Mouse (Mus musculus) forebrain, postnatal 0 days (tissue): ENCODE data around the gene Aip. TPM values are rescaled to one million over a fixed set of nuclear protein-coding genes. Genes with fewer than 3 reads are reported as not detected.

Experiments
- ATAC-seq: fragments of 200-750 bp; cut with Nextera tagmentation; 2 replicates; pipeline ENCODE4 v1.8.0; 2017; ENCODE audit warnings: mild to moderate bottlenecking, moderate library complexity
- DNase-seq: peaks from one replicate; pipeline ENCODE4 v3.0.0-alpha.2; 2015
- H3K27ac ChIP-seq: fragments of 300-500 bp; sonication (generic); 2 replicates; pipeline ENCODE4 v1.5.1; 2014; ENCODE audit warnings: low read depth, mild to moderate bottlenecking, antibody characterized with exemption, low read length, moderate library complexity, mixed read lengths
- H3K27me3 ChIP-seq: fragments of 300-500 bp; sonication (generic); 2 replicates; pipeline ENCODE4 v1.6.1; 2014; ENCODE audit warnings: mild to moderate bottlenecking, low read length, mixed read lengths; ENCODE audit not compliant: insufficient read depth
- H3K36me3 ChIP-seq: fragments of 300-500 bp; sonication (generic); 2 replicates; pipeline ENCODE4 v1.6.1; 2014; ENCODE audit warnings: mild to moderate bottlenecking, moderate library complexity; ENCODE audit not compliant: insufficient read depth
- H3K4me1 ChIP-seq: fragments of 300-500 bp; sonication (generic); 2 replicates; pipeline ENCODE4 v1.6.1; 2014; ENCODE audit warnings: antibody characterized with exemption; ENCODE audit not compliant: insufficient read depth
- H3K4me2 ChIP-seq: fragments of 300-500 bp; sonication (generic); 2 replicates; pipeline ENCODE4 v1.6.1; 2014; ENCODE audit warnings: low read depth, mild to moderate bottlenecking, moderate library complexity
- H3K4me3 ChIP-seq: fragments of 300-500 bp; sonication (generic); 2 replicates; pipeline ENCODE4 v1.5.1; 2014; ENCODE audit warnings: low read depth, low read length, mixed read lengths
- H3K9ac ChIP-seq: fragments of 300-500 bp; sonication (generic); 2 replicates; pipeline ENCODE4 v1.6.1; 2014; ENCODE audit warnings: mild to moderate bottlenecking
- H3K9me3 ChIP-seq: fragments of 300-500 bp; sonication (generic); 2 replicates; pipeline ENCODE4 v1.6.1; 2016; ENCODE audit warnings: low read length
- CTCF ChIP-seq: sonication (generic); IDR thresholded peaks from 2 replicates; pipeline ENCODE4 v1.5.1; 2016; ENCODE audit warnings: antibody characterized with exemption, control low read depth, low read depth
- WGBS: fragments of 180-500 bp; shearing (Covaris S2); extraction: QIAGEN DNeasy Blood & Tissue Kit; methylation state at CpG from one replicate; pipeline ENCODE4 v1.1.7; 2014; 5-methylcytosine and 5-hydroxymethylcytosine counted together
- polyA plus RNA-seq: library from polyadenylated mRNA; unstranded; fragments of >200 nt; fragmentation: Nextera tagmentation; extraction: Ambion mirVana; gene quantifications from 2 replicates; pipeline ENCODE4 v1.2.1, GENCODE M21; 2015
- total RNA-seq: library from RNA; depleted of rRNA; stranded (reverse); fragments of >200 nt; gene quantifications from 2 replicates; pipeline ENCODE4 v1.2.3, GENCODE M21; 2014

The Aip gene
- total and polyA plus RNA-seq, 2 experiments from 2014 or later = 25.8 to 86.2 TPM

DNA sequence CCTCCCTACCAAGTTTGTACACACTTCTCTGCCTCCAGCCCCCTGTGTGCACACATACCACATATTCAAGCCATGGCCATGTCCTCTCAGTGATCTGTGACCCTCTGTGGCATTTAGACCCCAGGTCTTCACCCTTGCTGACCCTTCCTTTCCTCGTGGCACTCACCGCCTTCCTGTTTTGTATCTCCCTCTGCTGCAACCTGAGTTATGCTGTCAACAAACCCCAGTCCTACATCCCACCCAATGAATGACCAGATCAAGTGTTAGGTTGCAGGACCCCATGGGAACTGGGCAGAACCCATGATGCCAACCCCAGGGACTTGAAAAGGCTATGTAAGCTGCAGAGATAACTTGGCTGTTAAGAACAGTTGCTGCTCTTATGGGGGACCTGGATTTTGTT is 23.6 kb downstream of the Aip start:
- no peak overlapping the region; the same call in 1 of the 2 replicates for H3K4me3 ChIP-seq
- H3K9ac ChIP-seq = no peak overlapping the region
- H3K27ac ChIP-seq = no peak overlapping the region
- DNase-seq = no peak
- WGBS = 91% methylated on average over 2 of the region's 2 CpGs
- peak overlapping the region; percentile 76; the same call in 1 of the 2 replicates for H3K4me2 ChIP-seq
- no peaks in the 10 kb centered on the region for H3K9me3 ChIP-seq
- TF ChIP-seq CTCF = no peak
- no peak for ATAC-seq
- H3K36me3 ChIP-seq = peaks cover 30% of the 10 kb centered on the region
- no peaks in the 10 kb centered on the region for H3K27me3 ChIP-seq
- H3K4me1 ChIP-seq = 0 out of 2 replicates have a peak, but pooled peaks cover 7% of the 10 kb centered on the region

DNA sequence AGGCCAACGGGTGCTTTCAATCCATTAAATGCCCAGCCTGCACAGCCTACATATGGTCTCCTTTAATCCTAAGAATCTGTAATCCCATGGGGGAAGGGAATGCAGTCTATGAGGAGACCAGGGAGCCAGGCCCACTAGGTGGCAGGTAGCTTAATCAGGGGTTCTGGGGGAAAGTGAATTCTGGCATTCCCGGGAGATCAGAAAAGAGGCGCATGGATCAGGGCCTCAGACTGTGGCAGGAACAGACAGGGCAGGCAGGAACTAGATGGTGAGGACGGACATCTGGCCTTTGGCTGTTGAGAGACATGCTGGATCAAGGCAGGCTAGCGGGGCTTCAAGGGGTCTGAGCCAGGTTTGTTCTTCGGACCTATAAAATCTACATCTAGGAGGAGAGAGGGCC is 24.2 kb downstream of the Aip start:
- Histone ChIP-seq H3K27ac (0 out of 2 replicates have a peak overlapping the region, but pooled peaks have one; percentile 29), H3K4me1 (0 out of 2 replicates have a peak, but pooled peaks cover 7% of the 10 kb centered on the region)
- DNase-seq = no peak

DNA sequence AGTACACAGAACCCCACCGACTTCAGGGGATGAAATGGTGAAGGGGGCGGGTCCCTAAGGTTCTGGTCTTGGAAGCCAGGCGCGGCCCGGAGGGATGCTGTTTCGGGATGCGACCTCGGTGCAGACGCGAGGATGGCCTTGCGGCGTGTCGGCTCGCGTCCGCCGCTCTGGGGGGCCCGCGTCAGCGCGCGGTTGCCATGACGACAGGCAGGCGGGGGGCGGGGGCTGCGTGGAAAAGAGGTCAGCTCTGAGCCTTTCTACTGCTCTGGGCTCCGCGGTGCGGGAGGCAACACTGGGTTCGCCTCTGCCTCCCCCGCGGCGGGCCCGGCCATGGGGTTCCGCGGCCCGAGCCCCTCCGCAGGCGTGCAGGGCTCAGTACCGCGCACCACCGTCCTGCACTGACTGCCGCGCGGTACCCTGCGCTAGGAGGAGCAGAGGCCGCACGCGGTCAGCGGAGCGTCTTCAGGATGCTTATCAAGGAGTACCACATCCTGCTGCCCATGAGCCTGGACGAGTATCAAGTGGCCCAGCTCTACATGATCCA is 24.9 kb downstream of the Aip start:
- 2% methylated on average over 51 of the region's 52 CpGs for WGBS
- H3K9me3 ChIP-seq = no peaks in the 10 kb centered on the region
- no peaks in the 10 kb centered on the region for H3K27me3 ChIP-seq
- DNase-seq (peak; percentile 78), ATAC-seq (peak; percentile 12)
- TF ChIP-seq CTCF = no peak; the same call in 1 of the 2 replicates
- H3K9ac ChIP-seq = peak overlapping the region; percentile 84
- H3K4me2 ChIP-seq = peak overlapping the region; percentile 76
- H3K4me1 ChIP-seq = 0 out of 2 replicates have a peak, but pooled peaks cover 11% of the 10 kb centered on the region
- H3K4me3 ChIP-seq = peak overlapping the region; percentile 63
- peaks cover 19% of the 10 kb centered on the region for H3K36me3 ChIP-seq
- peak overlapping the region; percentile 71 for H3K27ac ChIP-seq

More for the DNA sequence above, 24.2 kb downstream of the Aip start:
- peak; percentile 37; the same call in 1 of the 2 replicates for TF ChIP-seq CTCF
- Histone ChIP-seq H3K4me3 (peak overlapping the region; percentile 63), H3K27me3 (no peaks in the 10 kb centered on the region), H3K9me3 (no peaks in the 10 kb centered on the region), H3K9ac (peak overlapping the region; percentile 84), H3K36me3 (peaks cover 24% of the 10 kb centered on the region), H3K4me2 (peak overlapping the region; percentile 76)
- 56% methylated on average over 6 of the region's 6 CpGs for WGBS
- no peak for ATAC-seq

DNA sequence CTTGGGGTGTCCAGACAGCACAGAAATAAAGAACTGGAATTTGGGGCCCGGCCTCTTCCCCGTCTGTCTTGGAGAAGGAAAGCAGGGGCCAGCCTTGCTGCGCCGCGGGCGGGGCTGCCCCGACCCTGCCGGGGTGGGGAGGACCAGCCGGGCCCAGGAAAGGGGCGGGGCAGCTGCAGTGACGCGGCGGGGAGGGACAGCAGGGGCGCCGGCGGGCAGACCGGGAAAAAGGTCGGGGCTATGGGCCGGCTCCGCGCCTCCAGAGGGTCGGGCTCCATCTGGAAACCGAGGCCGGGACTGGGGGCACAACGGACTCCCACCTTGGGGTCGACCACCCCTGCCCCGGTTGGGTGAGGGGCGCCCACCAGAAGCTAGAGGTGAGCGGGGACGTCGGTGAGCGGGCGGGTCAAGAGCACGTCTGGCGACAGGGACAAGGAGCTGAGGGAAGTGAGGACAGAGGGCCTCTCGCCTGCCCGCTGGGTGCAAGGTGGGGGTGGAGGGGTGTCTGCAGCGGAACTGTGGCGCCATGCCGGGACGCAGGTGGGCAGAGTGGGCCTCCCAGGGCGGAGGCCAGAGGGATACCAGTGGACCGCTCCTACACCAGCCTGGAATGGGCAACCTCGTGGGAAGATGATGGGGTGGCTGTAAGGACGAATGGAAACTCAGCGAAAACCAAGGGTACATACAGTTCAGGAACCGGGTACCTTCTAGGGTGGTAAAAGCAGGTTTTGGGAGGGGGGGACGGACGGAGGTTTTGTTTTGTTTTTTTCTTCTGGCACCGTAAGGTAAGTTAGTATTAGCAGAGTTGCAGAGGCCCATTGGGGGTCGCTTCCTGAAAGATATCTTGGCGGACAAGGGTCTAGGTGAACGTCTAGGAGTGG is 25.6 kb downstream of the Aip start, which contains the start of gene Pitpnm1:
TSS of gene Pitpnm1 (plus strand) at position 162 of the 881 bp plus-strand sequence.
- TF ChIP-seq CTCF = no peak
- Histone ChIP-seq H3K4me1 (0 out of 2 replicates have a peak, but pooled peaks cover 11% of the 10 kb centered on the region), H3K4me2 (peak within 1 kb of the TSS; percentile 76), H3K4me3 (peak within 1 kb of the TSS; percentile 63), H3K9me3 (no peaks in the 10 kb centered on the region), H3K27ac (peak within 1 kb of the TSS; percentile 71; the same call in 1 of the 2 replicates), H3K27me3 (no peaks in the 10 kb centered on the region), H3K9ac (peak within 1 kb of the TSS; percentile 84), H3K36me3 (peaks cover 12% of the 10 kb centered on the region)
- ATAC-seq (no peak), DNase-seq (no peak)
- 3% methylated on average over 53 of the region's 53 CpGs for WGBS

DNA sequence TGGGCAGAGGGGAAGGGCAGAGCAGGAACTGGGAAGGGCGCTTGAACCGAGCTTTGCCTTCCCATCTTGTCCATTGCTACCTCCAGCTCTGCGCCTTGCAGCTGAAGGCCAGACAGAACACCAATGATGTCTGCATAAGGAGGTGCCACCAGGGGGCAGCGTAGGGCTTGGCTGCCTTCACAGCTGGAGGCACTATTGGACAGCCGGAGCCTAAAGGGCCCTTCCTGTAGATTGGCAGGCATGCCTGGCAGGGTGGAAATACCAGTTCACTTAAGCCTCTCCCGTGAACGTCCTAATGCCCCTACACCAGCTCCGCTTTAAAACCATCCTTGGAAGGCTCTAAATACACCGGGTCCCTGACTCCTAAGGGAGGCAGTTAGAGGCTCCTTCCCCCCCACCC is 26.6 kb downstream of the Aip start:
- Histone ChIP-seq H3K4me3 (no peak overlapping the region), H3K9me3 (no peaks in the 10 kb centered on the region), H3K9ac (no peak overlapping the region), H3K4me2 (peak overlapping the region; percentile 76; the same call in 1 of the 2 replicates), H3K27me3 (no peaks in the 10 kb centered on the region), H3K4me1 (0 out of 2 replicates have a peak, but pooled peaks cover 11% of the 10 kb centered on the region), H3K27ac (no peak overlapping the region), H3K36me3 (peaks cover 6% of the 10 kb centered on the region)
- DNase-seq = peak; percentile 86
- no peak for ATAC-seq
- WGBS = 10% methylated on average over 9 of the region's 9 CpGs
- TF ChIP-seq CTCF = peak; percentile 91

DNA sequence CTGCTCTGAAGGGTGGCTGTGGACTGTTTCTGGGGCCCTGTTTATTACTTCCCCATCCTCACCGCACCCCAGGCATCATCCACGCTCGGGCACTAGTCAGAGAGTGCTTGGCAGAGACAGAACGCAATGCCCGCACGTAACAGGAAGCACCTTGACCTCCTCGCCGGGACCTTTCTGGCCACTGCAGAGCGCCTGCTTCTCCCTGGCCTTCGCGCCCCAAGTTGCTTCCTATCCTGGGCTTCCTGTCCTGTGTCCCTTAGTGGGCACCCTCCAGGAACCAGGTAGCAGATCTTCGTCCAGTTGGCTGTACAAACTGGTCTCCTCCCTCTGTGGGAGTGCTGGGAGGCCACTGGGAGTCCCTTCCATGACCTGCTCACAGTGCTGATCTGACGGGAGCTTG is 27.2 kb downstream of the Aip start:
- Histone ChIP-seq H3K4me3 (no peak overlapping the region), H3K27ac (no peak overlapping the region), H3K27me3 (no peaks in the 10 kb centered on the region), H3K9ac (no peak overlapping the region), H3K4me1 (0 out of 2 replicates have a peak, but pooled peaks cover 11% of the 10 kb centered on the region), H3K36me3 (peaks cover 6% of the 10 kb centered on the region), H3K9me3 (no peaks in the 10 kb centered on the region), H3K4me2 (no peak overlapping the region)
- no peak for TF ChIP-seq CTCF
- ATAC-seq (no peak), DNase-seq (no peak)
- 91% methylated on average over 13 of the region's 13 CpGs for WGBS
